Comparison of ENCODE assay signal across 8 mouse cellular contexts in genomic region chr9:72448026-72448425, GRCm38 (mm10). TPM values are rescaled to one million over a fixed set of nuclear protein-coding genes. Genes with fewer than 3 reads are reported as not detected.
DNase-seq lines count a peak whose midpoint lies in the region; TF ChIP-seq lines count a peak whose summit lies in the region.

No protein-coding gene starts in this region.

- peaks cover 50% of the 10 kb centered on the region for H3K36me3 ChIP-seq in heart, embryonic 10.5 days

- H3K4me3 ChIP-seq in heart, embryonic 10.5 days, result no peak overlapping the region
- no peak overlapping the region for H3K4me3 ChIP-seq in bone marrow, adult 2 months (replicated peaks; ENCODE audit: control insufficient read depth, low read depth, low read length)

- TF ChIP-seq POLR2A in bone marrow, adult 2 months (IDR thresholded peaks at IDR 0.05; ENCODE audit: borderline replicate concordance, control insufficient read depth, low read depth, low read length), result no peak

- H3K4me1 ChIP-seq in heart, embryonic 10.5 days, result peaks cover 10% of the 10 kb centered on the region; the same call in 1 of the 2 replicates
- H3K4me1 ChIP-seq in bone marrow, adult 2 months (ENCODE audit: control insufficient read depth, insufficient read depth, low read length), result peaks cover 3% of the 10 kb centered on the region; the same call in 1 of the 2 replicates

- DNase-seq in heart, adult 11 months, result peak; percentile 91
- DNase-seq in heart, embryonic 10.5 days (ENCODE audit: low spot score), result no peak
- peak; percentile 86 for DNase-seq in CD4-positive, CD25-positive, alpha-beta regulatory T cell, adult 2 months (ENCODE audit: low read depth, low spot score)
- DNase-seq in gastrocnemius, postnatal 25 days, result peak; percentile 28
- DNase-seq in layer of hippocampus, postnatal 25 days (ENCODE audit: extremely low spot score in 1 of 2, low spot score in 1 of 2), result peak; percentile 36 to 82
- DNase-seq in mesoderm, embryonic 11.5 days (ENCODE audit: low read depth, low spot score), result peak; percentile 65
- peak; percentile 40 to 42 for DNase-seq in thymus, adult 18-20 months

- 58% methylated on average over 8 of the region's 8 CpGs for WGBS in heart, embryonic 10.5 days
- 28% methylated on average over 8 of the region's 8 CpGs for WGBS in bone marrow, adult 2 months

- peak; percentile 61 for TF ChIP-seq CTCF in bone marrow, adult 2 months (IDR thresholded peaks at IDR 0.05; ENCODE audit: control insufficient read depth, insufficient read depth, low read length)

- no peaks in the 10 kb centered on the region for H3K9me3 ChIP-seq in heart, embryonic 10.5 days

- H3K27me3 ChIP-seq in heart, embryonic 10.5 days (ENCODE audit: insufficient read depth, poor library complexity, severe bottlenecking), result no peaks in the 10 kb centered on the region

- H3K27ac ChIP-seq in heart, embryonic 10.5 days, result no peak overlapping the region
- no peak overlapping the region for H3K27ac ChIP-seq in bone marrow, adult 2 months (ENCODE audit: control insufficient read depth, insufficient read depth, low read depth, low read length, poor library complexity)

RNA-seq across cellular contexts. Expression of gene Mns1, which starts 10.2 kb away (rescaled TPM):
- 22.0 and 34.1 TPM in 2 replicates for polyA plus RNA-seq in heart, embryonic 10.5 days (2016; fragmentation: Nextera tagmentation; extraction: Ambion mirVana)
- 47.2 and 66.3 TPM in 2 replicates for polyA plus RNA-seq in bone marrow, adult 2 months (2011; ENCODE audit: insufficient read depth, insufficient read length, low replicate concordance, missing spikeins)
- total RNA-seq in gastrocnemius, postnatal 25 days (2021), result under 1 TPM; 0.10 to 0.21 TPM
- total RNA-seq in layer of hippocampus, postnatal 25 days (2021), result 1 to 10 TPM in 1 of 2 experiments, under 1 TPM in 1; 0.73 to 1.0 TPM

RNA-seq across cellular contexts. Expression of gene Tex9, which starts 44.0 kb away (rescaled TPM):
- 16.6 and 27.0 TPM in 2 replicates for polyA plus RNA-seq in heart, embryonic 10.5 days (2016; fragmentation: Nextera tagmentation; extraction: Ambion mirVana)
- 9.6 and 20.6 TPM in 2 replicates for polyA plus RNA-seq in bone marrow, adult 2 months (2011; ENCODE audit: insufficient read depth, insufficient read length, low replicate concordance, missing spikeins)
- total RNA-seq in gastrocnemius, postnatal 25 days (2021), result 1 to 10 TPM; 1.2 to 1.9 TPM
- 1 to 10 TPM; 5.8 to 7.5 TPM for total RNA-seq in layer of hippocampus, postnatal 25 days (2021)
